Mouse (Mus musculus): Measurements from ENCODE around the gene Duxf3. TPM values are rescaled to one million over a fixed set of nuclear protein-coding genes. Genes with fewer than 3 reads are reported as not detected.
A peak's percentile ranks its signal among the peaks of the same experiment; 100 is the strongest.
"Not testable (repeated sequence)": the region's sequence is repeated elsewhere in the genome, so short reads cannot be mapped to it uniquely, and the experiment has no call there.

The Duxf3 gene
- polyA plus RNA-seq, 1 experiment from 2014 or later, result not detected

DNA sequence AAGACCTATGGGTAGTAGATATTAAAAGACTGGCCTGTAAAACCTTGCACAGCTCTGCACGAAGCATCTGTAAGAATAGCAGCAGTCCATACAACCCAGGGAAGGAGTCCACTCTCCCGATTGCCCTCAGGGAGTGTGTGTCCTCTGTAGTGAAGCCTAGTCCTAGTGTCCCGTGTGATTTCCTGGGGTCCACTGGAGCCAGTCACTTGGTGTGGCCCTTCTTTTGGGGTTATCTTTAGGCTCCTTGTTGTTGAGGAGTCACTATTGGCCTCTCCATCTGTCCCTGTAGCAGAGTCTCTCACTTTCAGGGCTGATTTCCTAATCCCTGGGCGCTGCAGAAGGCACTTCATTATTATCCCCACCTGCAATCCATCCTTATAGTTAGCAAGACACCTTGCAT, 2.5 kb upstream of the Duxf3 start:
- ATAC-seq; H3K27me3 ChIP-seq (replicated peaks; ENCODE audit: control insufficient read depth, insufficient read depth, low read length); H3K4me2 ChIP-seq (ENCODE audit: low read length); H3K9ac ChIP-seq (ENCODE audit: low read depth, low read length); H3K36me3 ChIP-seq (ENCODE audit: control insufficient read depth, insufficient read depth, low read length); H3K27ac ChIP-seq (ENCODE audit: low read depth, low read length); H3K4me3 ChIP-seq (ENCODE audit: low read length); H3K4me1 ChIP-seq (ENCODE audit: control insufficient read depth, insufficient read depth, low read depth, low read length): not testable (repeated sequence)
- peaks cover 18% of the 10 kb centered on the region for H3K9me3 ChIP-seq (ENCODE audit: control insufficient read depth, low read length)
- WGBS, result 88% methylated on average over 4 of the region's 4 CpGs

DNA sequence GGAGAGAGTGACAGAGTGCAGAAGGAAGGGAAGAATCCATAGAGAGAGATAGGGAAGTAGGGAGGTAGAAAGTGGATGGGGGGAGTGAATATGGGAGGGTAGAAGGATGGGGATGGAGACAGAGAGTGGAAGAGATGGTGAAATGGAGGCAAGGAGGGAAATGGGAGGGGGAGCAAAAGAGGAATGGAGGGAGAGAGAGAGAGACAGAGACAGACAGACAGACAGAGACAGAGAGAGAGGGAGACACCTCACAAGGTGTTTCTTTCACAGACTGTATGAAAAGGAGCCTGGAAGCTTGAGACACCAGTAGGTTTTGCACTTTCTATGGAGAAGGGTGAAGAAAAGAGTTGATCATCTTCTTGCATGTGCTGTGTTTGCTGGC, 1.3 kb upstream of the Duxf3 start:
- H3K9ac ChIP-seq (ENCODE audit: low read depth, low read length); H3K27ac ChIP-seq (ENCODE audit: low read depth, low read length); H3K27me3 ChIP-seq (replicated peaks; ENCODE audit: control insufficient read depth, insufficient read depth, low read length); H3K36me3 ChIP-seq (ENCODE audit: control insufficient read depth, insufficient read depth, low read length); H3K4me2 ChIP-seq (ENCODE audit: low read length); H3K4me3 ChIP-seq (ENCODE audit: low read length); H3K4me1 ChIP-seq (ENCODE audit: control insufficient read depth, insufficient read depth, low read depth, low read length); ATAC-seq: not testable (repeated sequence)
- H3K9me3 ChIP-seq (ENCODE audit: control insufficient read depth, low read length), result peaks cover 14% of the 10 kb centered on the region

DNA sequence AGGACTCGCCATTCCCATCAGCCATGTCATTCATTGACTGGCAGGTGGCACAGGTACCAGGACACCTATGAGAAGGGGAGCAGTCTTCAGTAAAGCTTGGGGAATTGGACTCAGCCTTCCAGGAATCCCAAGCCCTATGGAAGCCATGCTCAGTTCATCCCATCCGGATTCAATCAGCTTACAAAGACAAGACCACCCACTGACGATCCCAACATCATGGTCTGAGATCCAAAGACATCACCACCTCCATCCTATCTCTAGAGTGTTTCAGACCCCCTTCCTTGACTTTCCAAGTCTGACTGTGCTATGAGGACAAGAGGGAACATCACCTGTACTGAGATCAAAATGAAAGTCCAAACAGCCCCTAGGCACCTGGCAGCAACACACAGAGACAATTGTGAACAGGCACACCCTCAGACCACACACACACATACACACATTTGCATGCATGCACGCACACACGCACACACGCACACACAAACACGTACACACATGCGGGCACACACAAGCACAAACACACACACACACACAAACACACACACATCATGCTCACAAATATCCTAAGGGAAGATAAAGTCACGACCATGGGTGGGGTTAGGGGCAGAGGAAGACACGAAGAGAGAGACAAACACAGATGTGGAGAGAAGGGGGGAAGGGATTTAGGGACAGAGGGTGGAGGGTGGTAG, 722 bp upstream of the Duxf3 start:
- H3K9me3 ChIP-seq (ENCODE audit: control insufficient read depth, low read length), result peaks cover 14% of the 10 kb centered on the region
- not testable (repeated sequence) for H3K36me3 ChIP-seq (ENCODE audit: control insufficient read depth, insufficient read depth, low read length); H3K27me3 ChIP-seq (replicated peaks; ENCODE audit: control insufficient read depth, insufficient read depth, low read length); H3K4me1 ChIP-seq (ENCODE audit: control insufficient read depth, insufficient read depth, low read depth, low read length); H3K4me3 ChIP-seq (ENCODE audit: low read length); H3K27ac ChIP-seq (ENCODE audit: low read depth, low read length); H3K4me2 ChIP-seq (ENCODE audit: low read length); H3K9ac ChIP-seq (ENCODE audit: low read depth, low read length)
- peak; percentile 53 for ATAC-seq
- 81% methylated on average over 9 of the region's 10 CpGs for WGBS

DNA sequence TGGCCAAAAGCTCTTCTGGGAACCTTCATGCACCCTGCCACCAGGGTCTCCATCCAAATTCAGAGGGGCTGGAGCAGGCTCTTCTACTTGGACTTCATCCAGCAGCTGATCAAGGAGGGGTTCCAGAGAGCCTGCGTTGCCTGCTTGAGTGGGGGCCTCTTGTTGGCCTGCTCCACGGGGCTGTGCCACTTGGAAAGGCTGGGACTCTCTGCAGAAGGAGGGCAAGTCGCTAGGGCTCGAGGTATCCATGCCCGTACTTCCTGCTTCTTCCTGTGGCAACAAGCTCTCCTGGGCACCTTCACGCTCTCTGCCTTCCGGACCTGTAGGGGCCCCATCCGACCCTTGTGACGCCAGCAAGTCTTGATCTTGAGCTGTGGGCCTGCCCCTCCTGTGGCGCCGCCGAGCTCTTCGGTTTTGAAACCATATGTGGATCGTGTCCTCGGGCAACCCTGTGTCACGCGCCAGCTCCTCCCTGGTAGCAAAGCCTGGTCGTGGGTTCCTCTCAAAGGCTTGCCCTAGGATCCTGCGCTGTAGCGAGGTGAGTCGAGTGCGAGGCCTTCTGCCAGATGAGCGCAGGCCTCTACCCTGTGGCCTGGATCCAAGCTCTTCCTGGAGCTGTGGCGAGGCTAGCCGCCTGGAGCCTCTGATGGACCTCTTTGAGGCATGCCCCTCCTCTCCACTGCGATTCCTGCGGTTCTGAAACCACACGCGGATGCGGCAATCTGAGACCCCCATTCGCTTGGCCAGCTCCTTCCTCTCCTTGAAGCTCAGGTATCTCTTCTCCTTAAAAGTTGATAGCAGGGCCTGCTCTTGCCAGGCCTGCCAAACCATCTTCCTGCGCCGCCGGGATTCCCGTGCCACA, 465 bp downstream of the Duxf3 start:
- H3K27me3 ChIP-seq (replicated peaks; ENCODE audit: control insufficient read depth, insufficient read depth, low read length); H3K4me2 ChIP-seq (ENCODE audit: low read length); H3K27ac ChIP-seq (ENCODE audit: low read depth, low read length); H3K4me3 ChIP-seq (ENCODE audit: low read length); H3K4me1 ChIP-seq (ENCODE audit: control insufficient read depth, insufficient read depth, low read depth, low read length); H3K9ac ChIP-seq (ENCODE audit: low read depth, low read length); H3K36me3 ChIP-seq (ENCODE audit: control insufficient read depth, insufficient read depth, low read length): not testable (repeated sequence)
- ATAC-seq, result peak; percentile 83
- 87% methylated on average over 31 of the region's 35 CpGs for WGBS
- peaks cover 14% of the 10 kb centered on the region for H3K9me3 ChIP-seq (ENCODE audit: control insufficient read depth, low read length)

- H3K27ac ChIP-seq (ENCODE audit: low read depth, low read length); H3K4me3 ChIP-seq (ENCODE audit: low read length); H3K36me3 ChIP-seq (ENCODE audit: control insufficient read depth, insufficient read depth, low read length); H3K4me2 ChIP-seq (ENCODE audit: low read length); H3K4me1 ChIP-seq (ENCODE audit: control insufficient read depth, insufficient read depth, low read depth, low read length); H3K9ac ChIP-seq (ENCODE audit: low read depth, low read length); H3K27me3 ChIP-seq (replicated peaks; ENCODE audit: control insufficient read depth, insufficient read depth, low read length): not testable (repeated sequence)
- peak; percentile 46 for ATAC-seq
- 94% methylated on average over 5 of the region's 7 CpGs for WGBS
- peaks cover 14% of the 10 kb centered on the region for H3K9me3 ChIP-seq (ENCODE audit: control insufficient read depth, low read length)
Measured at GRCm38 (mm10) chr10:58231088-58231487, 1.4 kb downstream of the Duxf3 start.

- peaks cover 14% of the 10 kb centered on the region for H3K9me3 ChIP-seq (ENCODE audit: control insufficient read depth, low read length)
- not testable (repeated sequence) for ATAC-seq; H3K36me3 ChIP-seq (ENCODE audit: control insufficient read depth, insufficient read depth, low read length); H3K9ac ChIP-seq (ENCODE audit: low read depth, low read length); H3K27me3 ChIP-seq (replicated peaks; ENCODE audit: control insufficient read depth, insufficient read depth, low read length); H3K4me2 ChIP-seq (ENCODE audit: low read length); H3K4me1 ChIP-seq (ENCODE audit: control insufficient read depth, insufficient read depth, low read depth, low read length); H3K27ac ChIP-seq (ENCODE audit: low read depth, low read length); H3K4me3 ChIP-seq (ENCODE audit: low read length)
- WGBS, result 55% methylated on average over 3 of the region's 3 CpGs
Measured at GRCm38 (mm10) chr10:58230021-58230420, 2.5 kb downstream of the Duxf3 start.

DNA sequence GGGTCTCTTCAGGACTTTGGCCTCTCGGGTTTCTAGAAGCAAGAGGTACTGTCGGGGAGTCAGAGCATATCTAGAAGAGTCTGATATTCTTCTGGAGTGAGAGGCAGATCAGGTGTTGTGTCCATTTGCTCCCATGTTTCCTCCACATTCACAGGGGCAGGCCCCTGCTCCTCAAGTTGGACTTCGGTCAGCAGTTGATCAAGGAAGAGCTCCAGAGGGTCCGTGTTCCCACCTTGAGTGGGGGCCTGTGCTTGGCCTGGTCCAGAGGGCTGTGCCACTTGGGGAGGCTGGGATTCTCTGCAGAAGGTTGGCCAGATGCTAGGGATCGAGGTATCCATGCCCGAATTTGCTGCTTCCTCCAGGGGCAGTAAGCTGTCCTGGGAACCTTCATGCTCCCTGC, 4.7 kb downstream of the Duxf3 start:
- H3K4me3 ChIP-seq (ENCODE audit: low read length); H3K36me3 ChIP-seq (ENCODE audit: control insufficient read depth, insufficient read depth, low read length); H3K4me2 ChIP-seq (ENCODE audit: low read length); H3K4me1 ChIP-seq (ENCODE audit: control insufficient read depth, insufficient read depth, low read depth, low read length); ATAC-seq; H3K9ac ChIP-seq (ENCODE audit: low read depth, low read length); H3K27me3 ChIP-seq (replicated peaks; ENCODE audit: control insufficient read depth, insufficient read depth, low read length); H3K27ac ChIP-seq (ENCODE audit: low read depth, low read length): not testable (repeated sequence)
- WGBS, result 82% methylated on average over 2 of the region's 6 CpGs
- peaks cover 14% of the 10 kb centered on the region for H3K9me3 ChIP-seq (ENCODE audit: control insufficient read depth, low read length)

- not testable (repeated sequence) for H3K4me2 ChIP-seq (ENCODE audit: low read length); H3K27ac ChIP-seq (ENCODE audit: low read depth, low read length); H3K9me3 ChIP-seq (ENCODE audit: control insufficient read depth, low read length); H3K27me3 ChIP-seq (replicated peaks; ENCODE audit: control insufficient read depth, insufficient read depth, low read length); ATAC-seq; H3K36me3 ChIP-seq (ENCODE audit: control insufficient read depth, insufficient read depth, low read length); H3K4me1 ChIP-seq (ENCODE audit: control insufficient read depth, insufficient read depth, low read depth, low read length); H3K9ac ChIP-seq (ENCODE audit: low read depth, low read length); H3K4me3 ChIP-seq (ENCODE audit: low read length)
- WGBS, result 88% methylated on average over 4 of the region's 4 CpGs
Measured at GRCm38 (mm10) chr10:58226357-58226756, 6.1 kb downstream of the Duxf3 start.

GRCm38 (mm10) chr10:58224827-58225785, 7.4 kb downstream of the Duxf3 start, which contains the start of gene AW822073:
AW822073 (minus strand) TSS chr10:58224930.
- whole genome bisulfite sequencing, result 87% methylated on average over 16 of the region's 18 CpGs
- H3K9ac ChIP-seq (ENCODE audit: low read depth, low read length); H3K27ac ChIP-seq (ENCODE audit: low read depth, low read length); H3K9me3 ChIP-seq (ENCODE audit: control insufficient read depth, low read length); H3K36me3 ChIP-seq (ENCODE audit: control insufficient read depth, insufficient read depth, low read length); ATAC-seq; H3K4me3 ChIP-seq (ENCODE audit: low read length); H3K27me3 ChIP-seq (replicated peaks; ENCODE audit: control insufficient read depth, insufficient read depth, low read length); H3K4me1 ChIP-seq (ENCODE audit: control insufficient read depth, insufficient read depth, low read depth, low read length); H3K4me2 ChIP-seq (ENCODE audit: low read length): not testable (repeated sequence)

Data from hindbrain, embryonic 16.5 days (tissue).